Mouse (Mus musculus): ENCODE measurements around the gene Ppara.

Ppara gene

GRCm38 (mm10) chr15:85734571-85735033, at the start of gene Ppara:
Ppara (plus strand) TSS chr15:85734983.
- in situ Hi-C loops (cut with MboI; ENCODE audit: low sequenced_read_pairs) = no loop called here

DNA sequence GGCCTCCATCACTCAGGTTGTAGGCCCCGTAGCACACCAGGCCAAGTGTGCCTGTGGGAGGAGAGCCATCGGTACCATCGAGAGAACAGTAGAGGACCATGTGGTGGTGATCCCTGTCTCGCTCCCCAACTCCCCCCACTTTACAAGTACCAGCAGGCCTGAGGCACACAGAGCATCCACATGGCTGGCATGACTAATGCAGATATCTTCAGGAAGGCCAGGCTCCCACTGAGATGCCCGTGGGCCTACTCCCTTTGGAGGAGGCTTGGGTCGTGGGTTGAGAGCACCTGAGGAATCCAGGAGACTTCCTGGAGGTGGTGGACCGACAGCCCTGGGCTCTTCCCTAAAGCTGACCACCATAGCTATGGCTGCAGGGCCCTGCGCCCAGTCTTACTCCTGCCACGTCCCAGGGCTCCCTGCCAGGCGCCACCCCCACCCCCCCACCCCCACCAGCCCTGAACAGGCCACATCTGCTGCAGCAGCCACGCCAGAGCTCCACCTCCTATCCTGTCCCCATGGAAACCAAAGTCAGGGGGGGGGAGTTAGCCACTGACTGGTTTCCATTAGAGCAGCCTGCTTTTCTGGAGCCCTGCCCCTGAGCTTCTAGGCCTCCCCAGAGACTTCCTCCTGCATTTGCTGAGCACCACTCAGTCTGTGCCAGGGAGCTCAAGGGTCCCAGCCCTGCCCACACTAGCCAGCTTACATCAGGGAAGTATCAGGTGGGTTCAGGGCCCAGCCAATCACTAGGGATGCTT, 48.0 kb upstream of the Ppara start:
- in situ Hi-C loops (cut with MboI; ENCODE audit: low sequenced_read_pairs) = no loop called here

DNA sequence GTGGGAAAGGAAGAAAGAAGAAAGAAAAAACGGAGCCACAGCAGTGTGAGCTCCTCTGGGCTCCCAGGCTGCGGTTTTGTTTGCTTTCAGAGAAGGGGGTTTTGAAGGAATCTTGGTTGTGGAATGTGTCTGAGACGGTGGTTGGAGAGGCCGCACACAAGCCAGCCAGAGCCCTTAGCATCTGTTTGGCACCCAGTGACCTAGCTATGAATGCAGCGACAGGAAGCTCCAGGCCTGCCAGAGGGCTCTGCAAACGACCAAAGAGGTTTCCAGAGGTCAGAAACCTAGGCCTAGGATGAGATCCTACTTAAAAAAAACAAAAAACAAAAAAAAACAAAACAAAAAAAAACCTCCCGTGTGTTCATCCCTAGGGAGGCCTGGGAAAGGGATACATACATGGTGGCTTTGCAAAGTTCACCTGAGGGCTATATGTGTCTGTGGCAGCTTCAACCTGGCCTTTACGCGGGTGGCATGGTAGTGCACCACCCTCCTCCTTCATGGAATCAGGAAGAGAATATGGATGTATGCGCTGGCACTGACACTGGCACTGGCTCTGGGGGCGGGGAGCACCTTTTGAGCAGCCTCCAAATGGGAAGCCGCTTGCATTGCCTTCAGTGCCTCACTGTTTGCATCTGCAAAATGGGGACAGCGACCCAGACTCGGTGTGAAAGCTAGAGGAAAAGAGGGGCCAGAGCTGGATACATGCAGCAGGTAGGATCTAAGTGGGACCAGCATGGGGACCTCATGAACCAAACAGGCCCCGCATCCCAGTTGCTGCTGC, 47.0 kb upstream of the Ppara start:
- in situ Hi-C loops (cut with MboI; ENCODE audit: low sequenced_read_pairs) = no loop called here

DNA sequence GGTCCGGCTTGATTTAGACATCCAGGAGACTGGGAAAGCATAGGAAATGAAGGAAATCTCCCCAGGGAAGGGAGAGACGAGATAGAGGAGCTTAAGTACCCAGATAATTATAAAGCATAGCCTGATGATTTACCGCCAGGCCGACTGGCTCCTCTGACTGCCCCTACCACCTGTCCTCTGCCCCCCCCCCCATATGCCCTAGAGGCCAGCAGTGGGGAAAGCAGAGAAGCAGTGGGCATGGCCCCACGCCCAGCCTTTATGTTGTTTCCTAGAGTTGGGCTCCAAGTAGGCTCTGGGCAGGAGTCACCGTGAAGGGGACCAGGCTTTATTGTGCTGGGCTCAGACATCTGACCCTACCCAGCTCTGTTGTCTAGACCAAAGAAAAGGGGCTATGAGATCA, 46.0 kb upstream of the Ppara start:
- in situ Hi-C loops (cut with MboI; ENCODE audit: low sequenced_read_pairs) = no loop called here

DNA sequence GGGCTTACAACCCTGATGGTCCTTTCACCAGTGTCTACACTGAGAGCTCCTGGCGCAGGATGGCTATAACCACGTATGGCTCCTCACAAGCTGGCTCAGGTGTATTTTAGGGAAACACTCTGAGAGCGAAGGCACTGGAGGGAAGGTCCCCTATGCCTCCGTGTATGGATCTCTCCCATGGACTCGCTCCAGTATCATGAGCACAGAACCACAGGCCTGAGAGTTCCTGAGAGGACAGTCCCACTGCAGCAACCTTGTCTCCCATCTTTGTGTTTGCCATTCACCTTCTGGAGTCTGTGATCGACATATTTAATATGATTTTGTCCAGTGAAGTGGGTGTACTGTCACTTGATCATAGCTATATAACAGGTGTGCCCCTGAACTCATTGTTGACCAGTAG, 45.3 kb upstream of the Ppara start:
- in situ Hi-C loops (cut with MboI; ENCODE audit: low sequenced_read_pairs) = no loop called here

- in situ Hi-C loops (cut with MboI; ENCODE audit: low sequenced_read_pairs) = no loop called here
Measured at GRCm38 (mm10) chr15:85690058-85690457, 44.7 kb upstream of the Ppara start.

DNA sequence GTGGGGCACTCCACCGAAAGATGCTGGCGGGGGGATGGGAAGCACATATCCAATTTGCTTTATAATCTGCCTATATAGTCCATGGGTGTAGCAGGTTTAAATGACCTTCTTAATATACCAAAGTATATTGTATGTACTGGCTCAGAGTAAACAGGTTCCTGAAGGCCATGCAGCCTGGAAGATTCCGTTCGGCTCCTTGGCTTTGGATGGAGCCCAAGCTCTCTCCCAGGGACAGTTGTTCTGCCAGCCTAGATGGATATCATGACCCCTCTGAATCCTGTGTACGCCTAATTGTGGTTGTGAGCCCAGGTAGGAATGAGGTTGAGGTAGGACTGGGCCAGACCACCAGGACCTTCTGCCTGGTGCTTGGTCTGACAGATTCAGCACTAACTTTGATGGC, 43.9 kb upstream of the Ppara start:
- in situ Hi-C loops (cut with MboI; ENCODE audit: low sequenced_read_pairs) = no loop called here

- in situ Hi-C loops (cut with MboI; ENCODE audit: low sequenced_read_pairs) = no loop called here
Measured at GRCm38 (mm10) chr15:85693115-85693514, 41.7 kb upstream of the Ppara start.

- in situ Hi-C loops (cut with MboI; ENCODE audit: low sequenced_read_pairs) = no loop called here
Measured at GRCm38 (mm10) chr15:85693819-85694218, 41.0 kb upstream of the Ppara start.

- in situ Hi-C loops (cut with MboI; ENCODE audit: low sequenced_read_pairs) = no loop called here
Measured at GRCm38 (mm10) chr15:85694379-85694778, 40.4 kb upstream of the Ppara start.

GRCm38 (mm10) chr15:85695304-85695703, 39.5 kb upstream of the Ppara start:
- in situ Hi-C loops (cut with MboI; ENCODE audit: low sequenced_read_pairs) = no loop called here

- in situ Hi-C loops (cut with MboI; ENCODE audit: low sequenced_read_pairs) = no loop called here
Measured at GRCm38 (mm10) chr15:85698345-85699034, 36.3 kb upstream of the Ppara start.

DNA sequence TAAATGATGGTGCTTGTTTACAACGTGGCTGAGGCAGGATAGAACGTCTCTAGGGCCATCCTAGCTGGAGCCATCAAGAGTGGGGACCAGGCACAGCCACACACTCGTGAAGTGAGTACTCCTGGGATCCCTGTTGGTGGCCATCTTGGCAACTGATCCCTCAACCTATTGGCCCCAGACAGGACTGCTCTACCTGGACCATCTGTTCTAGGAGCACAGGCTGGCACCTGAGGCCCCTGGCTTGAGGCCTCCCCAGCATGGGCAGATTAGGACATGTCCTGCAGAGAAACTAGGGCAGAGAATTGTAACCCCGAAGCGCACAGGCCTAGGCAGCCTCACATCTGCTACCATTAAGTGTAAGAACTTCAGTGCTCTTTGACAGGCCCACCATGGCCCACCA, 35.3 kb upstream of the Ppara start:
- in situ Hi-C loops (cut with MboI; ENCODE audit: low sequenced_read_pairs) = no loop called here

- in situ Hi-C loops (cut with MboI; ENCODE audit: low sequenced_read_pairs) = loop anchor here (5.0 kb wide), 1 partner anchor 88 kb away; no protein-coding TSS in a partner anchor
Measured at GRCm38 (mm10) chr15:85699862-85700501, 34.8 kb upstream of the Ppara start.

DNA sequence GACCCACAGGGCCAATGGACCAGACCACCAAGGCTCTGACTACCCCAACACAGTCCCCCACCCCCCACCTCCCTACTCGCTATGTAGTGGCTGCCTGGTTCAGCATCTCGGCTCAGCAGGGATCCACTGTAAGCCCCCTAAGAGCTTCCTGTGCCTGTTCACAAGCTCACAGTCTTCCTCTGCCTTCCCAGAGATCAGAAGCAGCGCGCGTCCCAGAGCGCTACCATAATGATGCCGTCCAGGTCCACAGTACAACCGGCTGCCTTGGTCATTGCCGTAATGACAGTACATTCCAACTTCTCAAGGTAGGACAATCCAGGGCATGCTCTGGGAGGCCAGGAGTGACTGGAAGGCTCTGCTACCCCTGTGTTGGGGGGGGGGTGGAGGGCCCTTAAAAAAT, 34.1 kb upstream of the Ppara start:
- in situ Hi-C loops (cut with MboI; ENCODE audit: low sequenced_read_pairs) = loop anchor here (5.0 kb wide), 1 partner anchor 88 kb away; no protein-coding TSS in a partner anchor

DNA sequence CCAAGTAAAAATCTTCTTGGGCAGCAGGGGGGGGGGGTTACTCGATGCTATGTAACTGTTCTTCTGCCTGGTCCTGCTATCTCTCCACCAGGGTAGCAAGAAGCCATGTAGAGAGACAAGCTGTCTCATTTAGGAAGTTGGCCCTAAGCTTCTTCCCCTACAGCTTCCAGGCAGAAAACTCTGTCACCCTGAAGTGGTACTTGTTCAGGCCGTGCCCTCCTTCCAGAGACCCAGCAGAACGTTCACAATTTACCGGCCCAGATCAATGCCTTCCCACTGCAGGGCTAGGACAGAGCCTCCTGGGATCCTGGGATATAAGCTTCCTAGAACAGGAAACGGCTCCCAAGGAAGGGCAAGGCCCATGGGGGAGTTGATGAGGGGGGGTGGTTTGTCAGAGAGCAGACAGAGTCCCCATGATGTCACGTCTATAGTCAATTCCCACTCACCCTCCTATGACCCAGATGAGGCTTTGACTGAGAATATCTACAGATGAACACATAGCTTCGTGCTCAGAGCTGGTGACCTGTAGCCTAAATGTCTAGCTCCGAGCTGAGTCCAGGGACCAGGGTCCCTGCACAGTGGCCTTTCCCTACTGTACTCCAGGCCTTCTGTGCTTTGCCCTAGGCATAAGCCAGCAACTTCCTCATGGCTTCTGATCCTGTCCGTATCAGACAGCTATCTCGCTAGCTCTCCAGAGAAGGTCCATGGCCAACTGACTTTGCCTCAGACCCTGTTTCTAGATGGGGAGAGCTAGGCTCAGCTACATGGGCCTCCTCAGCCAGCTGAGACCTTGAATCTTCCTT, 33.5 kb upstream of the Ppara start:
- in situ Hi-C loops (cut with MboI; ENCODE audit: low sequenced_read_pairs) = loop anchor here (5.0 kb wide), 1 partner anchor 89 kb away; no protein-coding TSS in a partner anchor

DNA sequence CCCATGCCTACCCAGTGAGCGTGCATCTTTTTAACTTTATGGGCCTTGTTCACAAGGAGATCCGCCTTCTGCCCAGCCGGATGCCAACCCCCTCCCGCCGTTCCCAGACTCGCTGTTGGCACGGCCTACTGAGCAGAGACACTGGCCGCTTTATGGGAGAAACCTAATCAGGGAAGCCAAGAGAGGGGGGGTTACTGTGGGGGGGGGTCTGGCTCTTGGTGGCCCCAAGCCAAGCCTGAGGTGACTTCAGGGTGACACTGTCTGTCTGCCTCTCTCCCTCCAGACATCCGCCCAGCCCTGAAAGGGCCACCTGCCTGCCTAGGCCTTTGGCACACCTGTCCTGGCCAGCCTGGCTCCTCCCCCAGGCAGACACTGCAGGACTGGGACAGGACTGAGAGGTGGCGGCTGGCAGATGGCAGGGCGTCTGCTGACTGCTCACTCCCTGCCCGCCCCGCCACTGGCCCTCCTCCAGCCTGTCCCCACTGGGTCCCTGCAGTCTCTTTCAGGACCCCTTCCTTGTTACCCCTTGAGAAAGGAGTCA, 32.3 kb upstream of the Ppara start:
- in situ Hi-C loops (cut with MboI; ENCODE audit: low sequenced_read_pairs) = loop anchor here (5.0 kb wide), 1 partner anchor 90 kb away; no protein-coding TSS in a partner anchor

GRCm38 (mm10) chr15:85703194-85703641, 31.6 kb upstream of the Ppara start:
- in situ Hi-C loops (cut with MboI; ENCODE audit: low sequenced_read_pairs) = loop anchor here (5.0 kb wide), 1 partner anchor 91 kb away; no protein-coding TSS in a partner anchor

DNA sequence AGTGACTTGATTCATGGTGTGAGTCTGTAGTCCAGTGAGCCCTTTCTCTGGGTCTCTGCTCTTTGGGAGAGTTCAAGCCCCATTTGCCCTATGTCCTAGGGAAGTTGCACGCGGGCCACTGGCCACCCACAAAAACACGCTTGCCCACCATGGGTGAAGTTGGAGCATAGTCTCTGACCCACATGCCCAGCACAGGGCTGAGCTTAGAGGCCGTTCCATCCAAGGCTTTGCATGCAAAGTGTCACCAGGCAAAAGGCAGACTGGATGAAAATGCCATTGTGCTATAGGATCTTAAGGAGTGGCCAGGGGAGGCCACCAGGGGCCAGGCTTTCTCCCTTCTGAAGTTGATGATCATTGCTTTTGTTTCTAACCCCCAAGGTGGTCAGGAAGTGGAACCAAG, 30.9 kb upstream of the Ppara start:
- in situ Hi-C loops (cut with MboI; ENCODE audit: low sequenced_read_pairs) = loop anchor here (5.0 kb wide), 1 partner anchor 92 kb away; no protein-coding TSS in a partner anchor

Data from CH12F3 (cell line).